Mouse (Mus musculus) lung, adult 18-20 months (tissue): ENCODE results near the gene Tcf23.
A peak's percentile ranks its signal among the peaks of the same experiment; 100 is the strongest.

ENCODE experiments used
- DNase-seq, 2 experiments: peaks; one replicate each; pipeline ENCODE4 v3.0.0; 2022; ENCODE audit warnings: mixed read lengths in 2 of 2

The Tcf23 gene

DNA sequence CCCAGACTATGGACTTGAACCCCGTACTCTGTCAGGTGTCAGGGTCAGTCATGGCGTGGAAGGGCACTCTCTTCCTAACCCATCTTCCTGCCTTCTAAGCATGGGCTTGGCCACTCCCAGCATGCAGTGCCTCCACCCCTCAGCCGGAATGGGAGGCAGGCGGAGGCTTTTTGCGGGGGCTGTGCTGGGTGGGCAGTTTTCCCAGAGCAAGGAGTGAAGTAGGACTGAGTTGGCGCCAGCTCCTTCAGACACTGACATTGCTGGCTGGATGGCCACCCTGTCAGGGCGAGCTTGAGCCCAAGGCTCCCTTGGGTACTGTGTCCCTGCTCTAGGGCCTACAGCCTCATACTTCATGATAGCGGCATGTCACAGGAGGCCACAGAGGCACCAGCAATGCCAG, at the start of gene Tcf23:
Gene Tcf23 (plus strand): TSS at position 247 of the 400 bp plus-strand sequence.
- DNase-seq, result peak; percentile 66 to 68

DNA sequence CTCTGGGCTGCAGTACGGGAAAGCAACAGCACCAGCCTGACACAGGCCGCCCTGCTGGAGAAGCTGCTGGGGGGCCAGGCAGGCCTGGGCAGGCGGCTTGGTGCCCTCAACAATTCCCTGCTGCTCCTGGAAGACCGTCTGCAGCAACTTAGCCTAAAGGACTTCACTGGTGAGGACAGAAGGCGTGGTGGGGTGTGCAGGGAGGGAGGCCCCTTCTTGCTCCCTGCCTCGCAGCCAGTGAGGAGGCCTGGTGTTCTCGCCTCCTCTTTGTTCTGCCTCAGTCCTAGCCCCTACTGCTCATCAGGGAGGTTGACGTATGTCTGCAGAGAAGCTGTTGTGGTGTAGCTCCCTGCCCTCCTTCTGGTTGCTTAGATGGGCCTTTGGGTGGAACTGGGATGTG, 49.8 kb upstream of the Tcf23 start:
- DNase-seq, result no peak

DNA sequence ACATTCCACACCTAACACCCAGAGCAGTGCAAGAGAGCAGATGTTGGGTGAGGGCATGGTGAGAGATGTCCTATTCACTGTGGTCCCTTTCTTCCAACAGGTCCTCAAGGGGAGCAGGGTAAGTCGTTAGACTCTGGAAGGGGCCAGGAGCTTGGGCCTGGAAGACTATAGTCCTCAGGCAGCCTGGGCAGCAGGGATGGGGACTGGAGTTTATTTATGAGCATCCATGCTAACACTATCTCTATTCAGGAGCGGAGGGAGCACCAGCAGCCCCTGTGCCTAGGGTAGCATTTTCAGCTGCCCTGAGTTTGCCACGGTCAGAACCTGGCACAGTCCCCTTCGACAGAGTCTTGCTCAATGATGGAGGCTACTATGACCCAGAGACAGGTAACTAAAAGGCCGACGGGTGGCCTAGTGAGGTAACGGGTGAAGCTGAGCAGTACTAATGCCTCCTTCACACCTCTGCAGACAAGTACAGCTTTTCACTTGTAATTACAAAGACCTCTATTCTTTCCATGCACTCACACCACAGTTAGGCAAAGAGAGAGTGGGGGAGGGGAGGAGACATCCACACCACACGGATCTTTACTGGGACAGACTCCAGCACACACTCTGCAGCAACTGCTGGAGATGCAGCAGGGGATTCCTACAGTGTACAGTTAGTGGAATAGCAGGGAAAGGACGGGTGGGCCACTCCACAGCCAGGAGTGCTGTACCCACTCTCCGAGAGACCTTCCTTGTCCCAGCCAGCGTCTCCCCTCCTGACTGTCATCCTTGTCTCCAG, 48.4 kb upstream of the Tcf23 start:
- DNase-seq, result no peak

DNA sequence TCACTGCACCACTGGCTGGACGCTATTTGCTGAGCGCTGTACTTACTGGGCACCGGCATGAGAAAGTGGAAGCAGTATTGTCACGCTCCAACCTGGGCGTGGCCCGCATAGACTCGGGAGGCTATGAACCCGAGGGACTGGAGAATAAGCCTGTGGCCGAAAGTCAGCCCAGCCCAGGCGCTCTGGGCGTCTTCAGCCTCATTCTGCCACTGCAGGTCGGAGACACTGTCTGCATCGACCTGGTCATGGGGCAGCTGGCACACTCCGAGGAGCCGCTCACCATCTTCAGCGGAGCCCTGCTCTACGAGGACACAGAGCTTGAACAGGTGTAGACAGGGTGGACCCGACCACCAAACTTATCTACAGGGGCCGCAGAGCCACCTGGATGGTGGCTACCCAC, 47.8 kb upstream of the Tcf23 start:
- DNase-seq, result peak in 1 of 2 experiments; percentile 55

DNA sequence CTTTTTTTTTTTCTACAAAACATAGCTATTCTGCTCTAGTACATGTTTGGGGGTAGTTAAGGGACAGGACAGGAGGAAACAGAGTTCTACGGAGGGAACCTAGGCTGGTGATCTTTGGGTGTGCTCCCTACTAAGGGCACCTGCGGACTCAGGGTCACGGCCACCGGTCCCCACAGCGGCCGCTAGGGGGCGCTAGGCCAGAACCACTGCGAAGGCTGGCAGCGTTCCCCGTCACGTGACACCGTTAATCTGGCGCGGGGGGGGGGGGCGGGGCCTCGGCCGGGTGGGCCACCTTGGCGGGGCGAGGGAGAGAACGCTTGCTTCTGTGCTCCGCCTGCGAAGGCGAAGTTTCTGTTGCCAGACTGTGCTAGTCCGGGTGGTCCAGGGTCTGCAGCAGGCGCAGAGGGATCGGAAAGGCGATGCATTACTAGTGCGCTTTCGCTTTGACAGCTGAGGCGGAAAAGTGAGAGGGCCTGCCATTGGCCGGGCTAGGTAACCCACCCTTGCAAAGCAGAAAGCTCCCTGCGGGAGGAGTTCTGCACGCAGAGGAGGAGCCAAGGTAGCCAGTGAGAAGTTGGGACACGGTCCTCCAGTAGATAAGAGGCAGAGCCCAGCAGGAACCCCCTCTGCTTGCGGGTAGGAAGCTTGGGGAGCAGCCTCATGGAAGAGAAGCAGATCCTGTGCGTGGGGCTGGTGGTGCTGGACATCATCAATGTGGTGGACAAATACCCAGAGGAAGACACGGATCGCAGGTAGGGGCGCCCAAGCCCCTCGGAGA, 47.0 kb upstream of the Tcf23 start, which contains the start of gene Khk:
Gene Khk (plus strand): TSS at position 176 of the 778 bp plus-strand sequence.
- DNase-seq, result peak; percentile 88 to 92

DNA sequence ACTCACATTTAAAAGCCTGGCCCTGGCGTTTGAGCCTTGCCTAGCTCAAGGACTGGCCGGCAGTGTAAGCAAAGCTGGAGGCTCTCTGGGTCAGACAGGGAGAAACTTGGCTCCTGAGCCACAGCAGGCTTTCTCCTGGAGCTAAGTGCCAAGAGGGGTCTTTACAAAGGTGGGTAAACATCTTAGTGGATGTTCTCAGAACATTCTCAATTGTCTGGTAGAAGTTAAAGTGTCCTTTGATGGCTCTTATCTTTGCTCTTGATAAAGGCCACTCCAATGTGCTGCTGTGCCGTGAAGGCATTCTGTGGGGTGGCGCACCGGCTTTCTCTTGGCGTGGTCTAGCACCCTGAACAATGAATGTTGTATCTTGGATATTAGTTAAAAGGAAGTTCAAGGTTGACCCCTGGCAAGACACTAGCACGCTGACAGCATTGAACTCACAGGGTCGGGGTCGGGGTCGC, 45.9 kb upstream of the Tcf23 start:
- DNase-seq, result peak in 1 of 2 experiments; percentile 59

DNA sequence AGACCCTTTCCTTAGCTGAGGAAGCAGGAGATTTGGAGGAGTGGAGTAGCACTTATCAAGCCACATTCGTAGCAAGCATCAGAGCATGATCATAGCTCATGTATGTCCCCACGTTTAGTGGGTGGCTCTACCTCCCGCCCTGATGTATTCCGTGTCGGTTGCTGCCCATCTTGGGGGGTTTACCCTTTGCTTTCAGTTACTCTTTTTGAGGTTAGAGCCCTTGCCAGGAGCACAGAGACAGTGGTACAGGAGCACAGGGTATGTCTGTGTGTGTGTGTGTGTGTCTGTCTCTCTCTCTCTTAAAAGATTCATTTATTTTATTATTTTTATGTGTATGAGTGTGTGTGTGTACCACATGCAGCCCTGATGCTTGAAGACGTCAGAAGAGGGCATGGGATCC, 45.3 kb upstream of the Tcf23 start:
- no peak for DNase-seq

DNA sequence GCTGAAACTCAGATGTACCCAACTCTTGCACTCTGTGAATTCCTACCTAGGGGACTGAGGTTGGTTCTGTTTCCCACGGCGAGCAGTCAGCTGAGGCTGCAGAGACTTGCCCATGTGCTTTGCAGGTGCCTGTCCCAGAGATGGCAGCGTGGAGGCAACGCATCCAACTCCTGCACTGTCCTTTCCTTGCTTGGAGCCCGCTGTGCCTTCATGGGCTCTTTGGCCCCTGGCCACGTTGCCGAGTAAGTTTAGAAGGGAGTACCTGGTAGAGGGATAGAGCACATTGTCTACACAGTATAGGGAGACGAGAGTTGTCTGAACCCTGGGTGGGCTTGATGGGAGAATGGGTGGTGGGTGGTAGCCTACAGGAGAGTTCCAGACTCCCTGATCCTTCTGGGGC, 43.8 kb upstream of the Tcf23 start:
- no peak for DNase-seq

DNA sequence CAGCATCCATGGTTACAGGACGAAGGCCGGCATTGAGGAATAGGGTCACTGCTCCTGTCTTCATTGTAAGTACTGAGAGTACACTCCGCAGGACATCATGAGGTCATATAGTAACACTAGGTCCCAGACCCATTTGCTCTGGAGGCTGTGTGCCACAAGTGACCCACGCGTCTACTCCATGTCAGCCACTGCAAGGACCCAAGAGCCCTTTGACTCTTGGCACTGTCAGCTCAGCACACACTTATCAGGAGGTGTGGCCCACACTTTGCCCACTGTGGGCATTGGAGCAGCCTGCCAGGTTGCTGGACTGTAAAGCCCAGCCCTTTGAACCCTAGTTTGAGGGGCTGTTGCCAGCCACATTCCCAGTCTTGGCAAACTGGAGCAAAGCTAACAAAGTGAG, 43.2 kb upstream of the Tcf23 start:
- peak; percentile 45 to 58 for DNase-seq

DNA sequence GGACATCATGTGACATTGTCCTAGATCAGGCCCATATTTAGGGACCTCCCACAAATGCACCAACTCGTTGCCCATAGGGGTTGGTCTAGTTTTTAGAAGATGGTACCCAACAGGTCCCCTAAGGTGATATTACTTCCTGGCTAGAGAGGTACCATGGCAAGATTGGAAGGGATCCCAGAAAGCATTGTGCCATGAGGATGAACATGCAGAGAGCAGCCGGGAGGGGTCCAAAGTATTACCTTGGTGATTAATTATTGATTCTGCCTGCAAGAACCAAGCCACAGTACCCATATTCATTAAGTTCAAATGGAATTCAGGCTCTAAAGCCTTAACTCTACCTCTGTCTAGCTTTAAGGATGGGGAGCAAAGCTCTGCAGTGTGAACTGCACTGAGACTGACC, 42.4 kb upstream of the Tcf23 start:
- no peak for DNase-seq

DNA sequence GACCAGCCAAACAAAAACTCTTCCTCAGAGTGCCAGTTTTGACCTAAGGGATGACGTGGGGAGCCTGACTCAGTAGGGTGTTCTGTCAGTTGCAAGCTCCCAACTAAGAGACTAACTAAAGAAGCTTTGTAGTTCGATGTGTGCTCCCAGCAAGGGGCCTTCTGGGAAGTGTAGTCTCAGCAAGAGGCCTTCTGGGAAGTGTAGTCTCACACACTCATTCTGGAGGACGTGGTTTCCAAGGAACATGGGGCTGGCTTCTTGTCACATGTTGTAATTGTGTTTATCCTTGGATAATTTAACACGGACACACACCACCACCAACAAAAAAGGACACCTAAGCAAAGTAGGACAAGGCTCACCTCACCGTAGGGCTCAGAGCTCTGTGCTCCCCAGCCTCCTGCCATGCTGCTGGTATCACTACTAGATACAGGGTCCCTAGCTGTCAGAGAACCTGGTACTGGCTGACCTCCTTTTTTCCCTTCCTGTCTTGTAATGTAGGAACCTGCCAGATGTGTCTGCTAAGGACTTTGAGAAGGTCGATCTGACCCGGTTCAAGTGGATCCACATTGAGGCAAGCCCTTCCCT, 40.4 kb upstream of the Tcf23 start:
- DNase-seq, result peak in 1 of 2 experiments; percentile 46

DNA sequence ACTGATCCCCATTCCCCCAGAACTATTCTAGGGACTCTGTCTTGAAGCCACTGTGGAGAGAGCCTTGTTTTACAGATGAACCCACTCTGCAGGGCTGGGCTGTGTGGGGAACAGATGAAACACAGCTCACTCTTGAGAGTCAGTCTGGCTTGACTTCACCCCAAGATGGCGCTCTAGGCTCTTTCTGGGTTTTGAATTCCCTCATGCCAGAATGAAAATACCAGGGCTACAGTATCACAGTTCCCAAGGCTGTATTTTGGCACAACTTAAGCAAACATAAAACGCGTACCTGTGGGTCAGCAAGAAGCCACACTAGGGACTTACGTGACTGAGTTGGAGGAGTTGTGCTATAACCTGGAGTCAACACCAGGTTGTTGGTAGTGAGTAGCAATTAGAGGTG, 38.3 kb upstream of the Tcf23 start:
- peak; percentile 73 to 82 for DNase-seq

DNA sequence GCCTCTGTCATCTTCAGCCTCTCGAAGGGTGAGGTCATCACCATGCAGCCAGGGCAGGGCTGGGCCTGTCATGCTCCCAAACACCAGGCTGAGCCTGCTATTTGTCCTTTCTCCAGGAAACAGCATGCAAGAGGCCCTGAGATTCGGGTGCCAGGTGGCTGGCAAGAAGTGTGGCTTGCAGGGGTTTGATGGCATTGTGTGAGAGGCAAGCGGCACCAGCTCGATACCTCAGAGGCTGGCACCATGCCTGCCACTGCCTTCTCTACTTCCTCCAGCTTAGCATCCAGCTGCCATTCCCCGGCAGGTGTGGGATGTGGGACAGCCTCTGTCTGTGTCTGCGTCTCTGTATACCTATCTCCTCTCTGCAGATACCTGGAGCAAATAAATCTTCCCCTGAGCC, 37.6 kb upstream of the Tcf23 start:
- DNase-seq, result no peak

DNA sequence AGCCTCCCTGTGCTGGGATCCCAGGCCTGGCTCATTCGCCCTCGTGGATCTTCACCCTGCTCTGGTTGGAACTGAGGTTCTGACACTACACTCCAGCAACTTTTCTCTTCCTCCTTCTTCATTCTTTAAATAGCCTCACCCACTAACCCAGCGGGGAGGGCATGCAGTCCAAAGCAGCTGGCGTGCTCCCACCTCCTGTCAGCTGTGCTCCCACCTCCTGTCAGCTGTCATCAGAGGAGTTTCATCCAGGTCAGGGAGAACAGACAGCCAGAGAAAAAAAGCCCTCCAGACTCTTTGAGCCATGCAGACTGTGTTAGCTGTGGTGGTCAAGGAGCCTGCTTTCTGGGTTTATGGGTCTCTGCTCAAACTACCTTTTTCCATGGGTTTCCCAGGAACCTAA, 37.1 kb upstream of the Tcf23 start:
- DNase-seq, result no peak

DNA sequence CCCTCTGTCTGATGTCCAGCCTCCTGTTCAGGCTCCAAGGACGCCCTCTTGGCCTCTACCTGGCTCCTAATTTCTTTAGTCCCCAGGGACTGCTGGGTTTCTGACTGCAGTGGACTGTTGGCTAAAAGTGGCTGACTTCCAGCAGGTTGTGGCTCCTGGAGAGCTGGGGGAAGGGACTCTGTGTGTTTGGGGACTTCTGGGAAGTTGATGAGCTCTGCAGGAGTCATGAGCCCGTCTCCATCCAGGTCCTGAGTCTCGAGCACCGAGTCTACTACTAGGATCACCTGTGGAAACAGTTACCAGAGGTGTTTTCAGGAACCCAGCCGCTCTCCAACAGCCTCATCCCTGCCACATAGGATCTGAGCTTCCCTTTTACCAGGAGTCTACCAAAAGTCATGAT, 34.8 kb upstream of the Tcf23 start:
- no peak for DNase-seq

DNA sequence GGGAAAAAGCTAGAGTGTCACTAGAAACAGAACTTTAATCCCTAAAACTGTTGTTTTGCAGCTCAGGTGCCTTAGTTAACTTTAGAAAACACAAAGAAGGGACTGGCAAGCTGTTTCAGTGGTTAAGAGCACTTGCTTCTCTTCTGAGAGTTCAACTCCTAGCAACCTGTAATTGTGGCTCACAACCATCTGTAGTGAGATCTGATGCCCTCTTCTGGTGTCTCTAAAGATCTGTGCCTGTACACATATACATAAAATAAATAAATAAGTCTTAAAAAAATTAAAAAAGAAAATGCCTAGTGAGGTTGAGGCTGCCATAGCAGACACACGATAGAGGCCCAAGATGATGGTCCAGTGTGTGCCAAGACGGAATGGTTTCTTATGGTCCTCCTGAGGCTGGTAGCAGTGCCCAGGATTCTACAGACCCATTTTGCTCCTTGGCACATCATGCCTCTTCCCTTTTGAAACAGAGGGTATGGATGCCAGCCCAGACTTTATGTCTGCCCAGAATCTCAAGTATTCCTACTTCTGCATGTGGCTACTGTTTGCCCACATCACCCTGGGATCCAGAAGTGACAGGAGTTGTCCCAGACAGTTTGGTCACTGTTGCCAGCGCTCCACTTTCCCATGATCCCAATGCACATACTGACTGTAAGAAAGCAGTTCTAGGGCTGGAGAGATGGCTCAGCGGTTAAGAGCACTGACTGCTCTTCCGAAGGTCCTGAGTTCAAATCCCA, 33.6 kb upstream of the Tcf23 start:
- DNase-seq, result no peak

DNA sequence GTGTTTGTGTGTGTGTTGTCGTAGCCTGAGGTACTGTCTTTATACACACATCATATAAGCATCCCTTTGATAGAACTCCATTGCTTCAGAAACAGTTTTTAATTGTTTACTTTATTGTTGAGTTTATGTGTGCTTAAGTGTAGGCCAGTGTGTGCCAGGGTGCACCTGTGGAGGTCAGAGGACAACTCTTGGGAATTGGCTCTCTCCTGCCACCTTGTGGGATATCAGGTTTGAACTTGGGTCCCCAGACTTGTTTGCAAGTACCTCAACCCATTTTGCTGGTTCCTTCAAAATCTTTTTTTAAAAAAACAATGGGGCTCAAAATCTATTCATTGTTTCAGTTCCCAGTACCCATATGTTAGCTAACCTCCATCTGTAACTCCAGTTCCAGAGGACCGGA, 25.5 kb upstream of the Tcf23 start:
- DNase-seq, result peak in 1 of 2 experiments; percentile 45

DNA sequence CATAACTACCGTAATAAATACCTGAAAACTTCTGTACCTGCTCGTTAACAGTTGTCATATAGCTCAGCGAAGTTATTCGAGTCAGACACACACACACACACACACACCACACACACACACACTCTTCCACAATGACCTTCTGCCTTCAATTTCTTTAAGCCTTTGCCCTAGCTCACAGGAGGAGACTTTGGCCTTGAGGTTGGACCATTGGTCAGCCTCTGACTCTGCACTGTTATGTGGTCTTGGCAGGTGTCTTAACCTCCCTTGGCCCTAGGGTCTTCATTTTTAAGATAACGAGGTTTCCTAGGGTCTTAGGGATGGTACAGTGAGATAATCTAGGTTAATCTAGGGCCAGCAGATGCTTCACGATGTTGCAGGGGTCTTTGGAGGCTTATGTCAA, 24.1 kb upstream of the Tcf23 start:
- DNase-seq, result no peak

DNA sequence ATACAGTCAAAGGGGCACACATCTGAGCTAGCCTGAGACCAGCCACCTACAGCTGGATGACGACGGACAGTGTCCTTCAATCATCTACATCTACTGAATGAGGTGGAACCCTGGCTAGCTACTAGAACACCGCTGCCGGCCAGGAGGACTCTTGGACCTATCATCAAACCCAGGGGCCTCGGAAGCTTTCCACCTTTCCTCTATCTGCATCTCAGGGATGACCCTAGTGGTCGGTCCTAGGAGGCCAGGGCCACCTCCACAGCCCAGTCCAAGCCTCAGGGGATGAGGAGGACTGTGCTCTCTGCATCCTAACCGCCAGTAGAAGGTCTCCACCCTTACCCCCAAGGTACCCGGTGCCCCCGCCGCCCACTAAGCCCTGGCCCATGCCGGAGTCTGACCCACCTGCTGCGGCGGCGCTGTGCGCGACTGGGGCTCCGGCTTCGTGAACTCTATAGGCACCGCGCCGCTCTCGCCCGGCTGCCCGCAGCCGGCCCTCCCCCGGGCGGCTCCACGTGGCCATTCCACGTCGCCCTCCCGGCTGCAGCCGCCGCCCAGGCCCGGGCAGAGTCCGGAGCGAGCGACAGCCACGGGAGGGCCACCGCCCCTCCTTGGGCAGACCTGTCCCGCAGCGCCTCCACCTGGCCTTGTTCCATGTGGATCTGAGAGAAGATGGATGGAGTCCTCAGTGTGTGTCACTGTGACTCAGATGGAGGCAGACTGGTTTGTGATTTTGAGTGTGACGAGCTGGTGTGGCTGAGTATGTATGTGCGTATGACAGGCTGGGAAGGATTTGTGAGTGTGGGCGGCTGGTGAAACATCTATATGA, 23.3 kb upstream of the Tcf23 start, which contains the start of gene Cgref1:
Gene Cgref1 (minus strand): TSS at position 636 of the 826 bp plus-strand sequence.
- peak; percentile 62 to 77 for DNase-seq

DNA sequence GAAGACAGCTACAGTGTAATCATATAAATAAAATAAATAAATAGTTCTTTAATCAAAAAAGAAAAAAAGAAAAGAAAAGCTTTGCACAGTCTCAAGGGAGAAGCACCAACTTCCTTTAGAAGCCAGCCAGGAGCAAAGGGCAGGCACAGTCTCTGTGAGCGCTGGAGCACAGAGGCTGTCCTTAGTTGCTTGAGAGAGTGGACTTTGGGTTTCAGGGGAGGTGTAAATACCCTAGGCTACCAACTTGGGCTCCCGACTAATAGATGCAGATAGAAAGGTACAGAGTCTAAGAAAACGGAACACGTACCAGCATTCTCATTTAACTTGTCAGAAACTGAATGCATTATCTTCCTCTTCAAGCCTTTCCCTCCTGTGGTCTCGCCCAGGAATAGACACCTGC, 19.8 kb upstream of the Tcf23 start:
- DNase-seq, result no peak

DNA sequence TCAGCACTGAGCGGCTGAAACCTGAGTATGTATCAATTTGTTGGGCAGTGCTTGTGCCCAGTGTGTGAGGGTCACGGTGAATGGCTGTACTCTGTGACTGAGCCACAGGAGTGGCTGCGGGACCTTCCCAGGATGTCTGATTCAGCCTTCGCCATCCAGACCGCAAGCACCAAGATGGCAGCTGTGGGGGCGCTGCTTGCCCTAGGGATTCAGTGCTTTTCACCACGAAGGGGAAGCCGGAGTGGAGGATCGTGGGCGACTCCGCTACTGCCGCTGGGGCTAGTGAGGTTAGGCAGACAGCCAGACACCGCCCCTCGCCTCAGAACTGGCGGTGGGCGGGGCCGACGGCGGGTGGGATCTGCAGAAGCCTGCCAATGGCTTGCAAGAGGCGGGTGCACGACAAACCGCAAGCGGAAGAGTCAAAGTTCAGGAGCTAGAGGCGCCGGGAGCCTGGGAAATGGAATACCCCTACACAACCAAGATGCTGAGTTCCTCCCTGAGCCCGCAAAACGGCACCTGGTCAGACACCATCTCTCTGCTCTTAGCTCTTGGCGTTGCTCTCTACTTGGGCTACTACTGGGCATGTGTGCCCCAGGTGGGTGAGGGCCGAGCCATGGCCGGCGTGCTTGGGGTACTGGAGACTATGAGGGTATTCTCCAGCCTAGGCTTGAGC, 18.7 kb upstream of the Tcf23 start:
- DNase-seq, result peak; percentile 94 to 95
